Comparison of ENCODE assay signal across 8 mouse cellular contexts in genomic region chr7:105778553-105779265, GRCm38 (mm10). TPM values are rescaled to one million over a fixed set of nuclear protein-coding genes. Genes with fewer than 3 reads are reported as not detected.
DNase-seq lines count a peak whose midpoint lies in the region; ATAC-seq and TF ChIP-seq lines count a peak whose summit lies in the region.

No protein-coding gene starts in this region.

- H3K4me2 ChIP-seq in embryonic facial prominence, embryonic 15.5 days (replicated peaks) = peak overlapping the region; percentile 46
- H3K4me2 ChIP-seq in liver, embryonic 11.5 days = peak overlapping the region; percentile 22; the same call in 1 of the 2 replicates
- no peak overlapping the region; the same call in 1 of the 2 replicates for H3K4me2 ChIP-seq in midbrain, postnatal 0 days (ENCODE audit: low read depth, low read length, poor library complexity, severe bottlenecking)

- peak overlapping the region; percentile 95 for H3K27ac ChIP-seq in embryonic facial prominence, embryonic 15.5 days (replicated peaks)
- H3K27ac ChIP-seq in liver, embryonic 11.5 days (ENCODE audit: low read depth, low read length) = peak overlapping the region; percentile 70
- H3K27ac ChIP-seq in midbrain, postnatal 0 days (ENCODE audit: low read depth, low read length) = peak overlapping the region; percentile 13

- TF ChIP-seq CTCF in midbrain, postnatal 0 days (IDR thresholded peaks at IDR 0.05) = no peak

- no peaks in the 10 kb centered on the region for H3K9me3 ChIP-seq in embryonic facial prominence, embryonic 15.5 days (replicated peaks)
- no peaks in the 10 kb centered on the region for H3K9me3 ChIP-seq in liver, embryonic 11.5 days (ENCODE audit: control insufficient read depth, low read length)
- no peaks in the 10 kb centered on the region for H3K9me3 ChIP-seq in midbrain, postnatal 0 days (ENCODE audit: low read length)

- peak overlapping the region; percentile 35 for H3K4me3 ChIP-seq in embryonic facial prominence, embryonic 15.5 days (replicated peaks)
- H3K4me3 ChIP-seq in liver, embryonic 11.5 days (ENCODE audit: low read depth, low read length) = no peak overlapping the region
- no peak overlapping the region for H3K4me3 ChIP-seq in midbrain, postnatal 0 days (ENCODE audit: low read depth, low read length)

- H3K9ac ChIP-seq in embryonic facial prominence, embryonic 15.5 days = peak overlapping the region; percentile 12; the same call in 1 of the 2 replicates
- no peak overlapping the region for H3K9ac ChIP-seq in liver, embryonic 11.5 days (ENCODE audit: low read depth, low read length)
- peak overlapping the region; percentile 44; the same call in 1 of the 2 replicates for H3K9ac ChIP-seq in midbrain, postnatal 0 days (replicated peaks; ENCODE audit: low read length, poor library complexity, severe bottlenecking)

- peak; percentile 63 for DNase-seq in left cerebral cortex, postnatal 4 days
- DNase-seq in left cerebral cortex, adult 18-20 months (ENCODE audit: low spot score in 2 of 2) = no peak
- no peak for DNase-seq in liver, embryonic 11.5 days (ENCODE audit: low spot score)
- peak; percentile 37 for DNase-seq in midbrain, postnatal 0 days (ENCODE audit: low spot score)
- DNase-seq in right cerebral cortex, adult 18-20 months = no peak
- no peak for DNase-seq in urinary bladder, postnatal 25 days (ENCODE audit: low spot score)

- peaks cover 17% of the 10 kb centered on the region for H3K36me3 ChIP-seq in embryonic facial prominence, embryonic 15.5 days
- H3K36me3 ChIP-seq in liver, embryonic 11.5 days (ENCODE audit: control insufficient read depth, insufficient read depth, low read length) = no peaks in the 10 kb centered on the region
- H3K36me3 ChIP-seq in midbrain, postnatal 0 days (ENCODE audit: insufficient read depth, low read length) = peaks cover 31% of the 10 kb centered on the region

- ATAC-seq in embryonic facial prominence, embryonic 15.5 days (ENCODE audit: insufficient number of reproducible peaks, low FRiP score, low TSS enrichment, low read depth) = peak; percentile 92
- peak; percentile 88 to 95 for ATAC-seq in hematopoietic stem cell, adult 5-6 weeks (replicated peaks in 1 of 2; ENCODE audit: insufficient read depth in 1 of 2, low FRiP score in 2 of 2, low TSS enrichment in 1 of 2, low read depth in 1 of 2, poor library complexity in 2 of 2, severe bottlenecking in 2 of 2)
- peak; percentile 71 for ATAC-seq in liver, embryonic 11.5 days (replicated peaks; ENCODE audit: low FRiP score)
- ATAC-seq in midbrain, postnatal 0 days (ENCODE audit: low FRiP score) = peak; percentile 38

- 5% methylated on average over 4 of the region's 4 CpGs for WGBS in embryonic facial prominence, embryonic 15.5 days
- WGBS in liver, embryonic 11.5 days = 23% methylated on average over 4 of the region's 4 CpGs
- 28% methylated on average over 4 of the region's 4 CpGs for WGBS in midbrain, postnatal 0 days

- peaks cover 52% of the 10 kb centered on the region for H3K4me1 ChIP-seq in embryonic facial prominence, embryonic 15.5 days
- peaks cover 5% of the 10 kb centered on the region; the same call in 1 of the 2 replicates for H3K4me1 ChIP-seq in liver, embryonic 11.5 days (replicated peaks; ENCODE audit: control insufficient read depth, insufficient read depth, low read length)
- H3K4me1 ChIP-seq in midbrain, postnatal 0 days (ENCODE audit: insufficient read depth, low read length) = peaks cover 15% of the 10 kb centered on the region

- intact Hi-C loops in left cerebral cortex, postnatal 4 days (cut with DNase I) = no loop called here

- no peaks in the 10 kb centered on the region for H3K27me3 ChIP-seq in embryonic facial prominence, embryonic 15.5 days
- H3K27me3 ChIP-seq in liver, embryonic 11.5 days (replicated peaks; ENCODE audit: control insufficient read depth, insufficient read depth, low read length) = no peaks in the 10 kb centered on the region
- no peaks in the 10 kb centered on the region for H3K27me3 ChIP-seq in midbrain, postnatal 0 days (ENCODE audit: insufficient read depth, low read length)

RNA-seq across cellular contexts. Expression of gene Dchs1, which starts 8.7 kb away (rescaled TPM):
- total RNA-seq in left cerebral cortex, postnatal 4 days (2021) = 10 to 100 TPM; 84.6 to 90.6 TPM
- total RNA-seq in left cerebral cortex, adult 18-20 months (2021) = 1 to 10 TPM; 6.7 to 7.8 TPM
- 15.5 and 17.7 TPM in 2 replicates for polyA plus RNA-seq in embryonic facial prominence, embryonic 15.5 days (2015; fragmentation: Nextera tagmentation; extraction: Ambion mirVana)
- not detected in 2 replicates for total RNA-seq in hematopoietic stem cell, adult 5-6 weeks (2017)
- 5.0 and 5.8 TPM in 2 replicates for polyA plus RNA-seq in liver, embryonic 11.5 days (2014; fragmentation: Nextera tagmentation; extraction: Ambion mirVana)
- total RNA-seq in midbrain, postnatal 0 days (2014; rRNA removed) = 101 and 105 TPM in 2 replicates
- polyA plus RNA-seq in midbrain, postnatal 0 days (2015; fragmentation: Nextera tagmentation; extraction: Ambion mirVana) = 7.0 and 7.5 TPM in 2 replicates

RNA-seq across cellular contexts. Expression of gene Tpp1, which starts 26.7 kb away (rescaled TPM):
- 10 to 100 TPM; 16.0 to 24.7 TPM for total RNA-seq in left cerebral cortex, postnatal 4 days (2021)
- total RNA-seq in left cerebral cortex, adult 18-20 months (2021) = 10 to 100 TPM; 57.5 to 62.7 TPM
- polyA plus RNA-seq in embryonic facial prominence, embryonic 15.5 days (2015; fragmentation: Nextera tagmentation; extraction: Ambion mirVana) = 67.0 and 82.0 TPM in 2 replicates
- total RNA-seq in hematopoietic stem cell, adult 5-6 weeks (2017) = 22.1 and 27.4 TPM in 2 replicates
- 77.3 and 80.0 TPM in 2 replicates for polyA plus RNA-seq in liver, embryonic 11.5 days (2014; fragmentation: Nextera tagmentation; extraction: Ambion mirVana)
- total RNA-seq in midbrain, postnatal 0 days (2014; rRNA removed) = 38.3 and 66.8 TPM in 2 replicates
- polyA plus RNA-seq in midbrain, postnatal 0 days (2015; fragmentation: Nextera tagmentation; extraction: Ambion mirVana) = 41.3 and 42.2 TPM in 2 replicates

RNA-seq across cellular contexts. Expression of gene Mrpl17, which starts 32.2 kb away (rescaled TPM):
- total RNA-seq in left cerebral cortex, postnatal 4 days (2021) = 10 to 100 TPM; 76.5 to 87.4 TPM
- total RNA-seq in left cerebral cortex, adult 18-20 months (2021) = 100 to 1,000 TPM in 1 of 2 experiments, 10 to 100 TPM in 1; 97.3 to 101 TPM
- 345 and 355 TPM in 2 replicates for polyA plus RNA-seq in embryonic facial prominence, embryonic 15.5 days (2015; fragmentation: Nextera tagmentation; extraction: Ambion mirVana)
- total RNA-seq in hematopoietic stem cell, adult 5-6 weeks (2017) = 43.5 and 55.5 TPM in 2 replicates
- 432 and 453 TPM in 2 replicates for polyA plus RNA-seq in liver, embryonic 11.5 days (2014; fragmentation: Nextera tagmentation; extraction: Ambion mirVana)
- total RNA-seq in midbrain, postnatal 0 days (2014; rRNA removed) = 16.6 and 18.6 TPM in 2 replicates
- polyA plus RNA-seq in midbrain, postnatal 0 days (2015; fragmentation: Nextera tagmentation; extraction: Ambion mirVana) = 173 and 192 TPM in 2 replicates

RNA-seq across cellular contexts. Expression of gene Taf10, which starts 34.5 kb away (rescaled TPM):
- 100 to 1,000 TPM; 109 to 110 TPM for total RNA-seq in left cerebral cortex, postnatal 4 days (2021)
- total RNA-seq in left cerebral cortex, adult 18-20 months (2021) = 100 to 1,000 TPM; 107 to 110 TPM
- polyA plus RNA-seq in embryonic facial prominence, embryonic 15.5 days (2015; fragmentation: Nextera tagmentation; extraction: Ambion mirVana) = 128 and 131 TPM in 2 replicates
- 132 and 162 TPM in 2 replicates for total RNA-seq in hematopoietic stem cell, adult 5-6 weeks (2017)
- 229 and 244 TPM in 2 replicates for polyA plus RNA-seq in liver, embryonic 11.5 days (2014; fragmentation: Nextera tagmentation; extraction: Ambion mirVana)
- 65.7 and 87.1 TPM in 2 replicates for total RNA-seq in midbrain, postnatal 0 days (2014; rRNA removed)
- polyA plus RNA-seq in midbrain, postnatal 0 days (2015; fragmentation: Nextera tagmentation; extraction: Ambion mirVana) = 91.2 and 102 TPM in 2 replicates

RNA-seq across cellular contexts. Expression of gene Rrp8, which starts 41.5 kb away (rescaled TPM):
- total RNA-seq in left cerebral cortex, postnatal 4 days (2021) = 10 to 100 TPM; 11.3 to 13.9 TPM
- 10 to 100 TPM in 1 of 2 experiments, 1 to 10 TPM in 1; 9.3 to 12.9 TPM for total RNA-seq in left cerebral cortex, adult 18-20 months (2021)
- polyA plus RNA-seq in embryonic facial prominence, embryonic 15.5 days (2015; fragmentation: Nextera tagmentation; extraction: Ambion mirVana) = 35.4 and 40.9 TPM in 2 replicates
- total RNA-seq in hematopoietic stem cell, adult 5-6 weeks (2017) = 17.5 and 34.8 TPM in 2 replicates
- polyA plus RNA-seq in liver, embryonic 11.5 days (2014; fragmentation: Nextera tagmentation; extraction: Ambion mirVana) = 42.3 and 52.3 TPM in 2 replicates
- total RNA-seq in midbrain, postnatal 0 days (2014; rRNA removed) = 19.1 and 29.3 TPM in 2 replicates
- 16.1 and 19.4 TPM in 2 replicates for polyA plus RNA-seq in midbrain, postnatal 0 days (2015; fragmentation: Nextera tagmentation; extraction: Ambion mirVana)

Comparison
In these comparisons a context has a peak if more than half of its experiments do, and no peak if none do; other contexts are left out.
1. DNase-seq: peak in left cerebral cortex, postnatal 4 days (single experiment) and midbrain, postnatal 0 days (single experiment); none in left cerebral cortex, adult 18-20 months (0 of 2), liver, embryonic 11.5 days (single experiment), right cerebral cortex, adult 18-20 months (single experiment) and urinary bladder, postnatal 25 days (single experiment).
2. RNA of gene Dchs1, which starts 8.7 kb away (total RNA-seq): 101 to 105 TPM in midbrain, postnatal 0 days and 84.6 to 90.6 TPM in left cerebral cortex, postnatal 4 days; 6.7 to 7.8 TPM in left cerebral cortex, adult 18-20 months and not detected in hematopoietic stem cell, adult 5-6 weeks; every median in the first group is over 4 times any median in the second.
3. ATAC-seq: peak in every context shown above with its lines; median percentile 92 in embryonic facial prominence, embryonic 15.5 days; 92 in hematopoietic stem cell, adult 5-6 weeks; 71 in liver, embryonic 11.5 days; 38 in midbrain, postnatal 0 days.
4. H3K27ac ChIP-seq: peak in every context shown above with its lines; median percentile 95 in embryonic facial prominence, embryonic 15.5 days; 70 in liver, embryonic 11.5 days; 13 in midbrain, postnatal 0 days.